19 mouse cellular contexts compared by ENCODE assay signal in the genomic region with DNA sequence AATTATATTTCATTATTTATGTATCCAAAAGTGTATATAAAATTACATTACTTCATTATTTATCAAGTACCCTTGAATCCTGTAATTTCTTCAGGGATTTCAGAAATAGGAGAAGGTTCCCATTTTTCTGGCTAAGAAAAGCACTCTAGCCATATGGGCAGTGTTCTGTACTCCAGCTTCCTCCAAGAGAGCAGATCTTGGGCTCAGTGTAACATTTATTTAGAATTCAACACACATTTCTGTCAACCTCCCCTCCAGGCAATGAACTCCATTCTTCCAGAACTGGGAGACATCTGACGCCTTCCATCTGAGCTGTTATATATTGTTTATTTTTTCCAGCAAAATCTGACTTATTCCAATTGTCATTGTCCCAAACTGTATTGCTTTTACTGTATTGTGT. TPM values are rescaled to one million over a fixed set of nuclear protein-coding genes. Genes with fewer than 3 reads are reported as not detected.
"Had no signal": no experiment of that assay in that cellular context is flagged by ENCODE, and none has a peak within 500 bp of the region (broad histone marks: within the 10 kb centered on the region; RNA-seq: fewer than 3 reads in every experiment).

No protein-coding gene starts in this region.

- H3K4me1 ChIP-seq: kidney, embryonic 15.5 days; liver, embryonic 13.5 days; midbrain, embryonic 12.5 days; midbrain, embryonic 15.5 days; neural tube, embryonic 12.5 days; neural tube, embryonic 15.5 days; stomach, embryonic 15.5 days had no signal

- H3K36me3 ChIP-seq: kidney, embryonic 15.5 days; liver, embryonic 13.5 days; midbrain, embryonic 12.5 days; midbrain, embryonic 15.5 days; neural tube, embryonic 12.5 days; neural tube, embryonic 15.5 days; stomach, embryonic 15.5 days had no signal

- H3K27ac ChIP-seq: kidney, embryonic 15.5 days; liver, embryonic 13.5 days; macrophage; midbrain, embryonic 12.5 days; midbrain, embryonic 15.5 days; neural tube, embryonic 12.5 days; neural tube, embryonic 15.5 days; stomach, embryonic 15.5 days had no signal

- H3K4me2 ChIP-seq: kidney, embryonic 15.5 days; liver, embryonic 13.5 days; midbrain, embryonic 12.5 days; midbrain, embryonic 15.5 days; neural tube, embryonic 12.5 days; neural tube, embryonic 15.5 days; stomach, embryonic 15.5 days had no signal

- H3K9me3 ChIP-seq: kidney, embryonic 15.5 days; liver, embryonic 13.5 days; midbrain, embryonic 12.5 days; midbrain, embryonic 15.5 days; neural tube, embryonic 15.5 days; stomach, embryonic 15.5 days had no signal

- DNase-seq: kidney, adult 8-10 months; kidney, postnatal 10 days; kidney, postnatal 36 days; liver, embryonic 13.5 days; lung, adult 2 months; lung, postnatal 14 days; right cerebral cortex, adult 18-20 months; right cerebral cortex, postnatal 14 days; spleen, adult 18-20 months; thymus, adult 18-20 months; thymus, postnatal 36 days had no signal

- ATAC-seq: midbrain, embryonic 15.5 days had no signal

- H3K4me3 ChIP-seq: kidney, embryonic 15.5 days; liver, embryonic 13.5 days; midbrain, embryonic 12.5 days; midbrain, embryonic 15.5 days; neural tube, embryonic 12.5 days; neural tube, embryonic 15.5 days; stomach, embryonic 15.5 days had no signal

- H3K27me3 ChIP-seq: kidney, embryonic 15.5 days; liver, embryonic 13.5 days; midbrain, embryonic 12.5 days; midbrain, embryonic 15.5 days; neural tube, embryonic 12.5 days; neural tube, embryonic 15.5 days; stomach, embryonic 15.5 days had no signal

- H3K9ac ChIP-seq: kidney, embryonic 15.5 days; liver, embryonic 13.5 days; midbrain, embryonic 12.5 days; midbrain, embryonic 15.5 days; neural tube, embryonic 12.5 days; neural tube, embryonic 15.5 days; stomach, embryonic 15.5 days had no signal

RNA-seq across cellular contexts. Expression of a gene that starts 20.1 kb away (rescaled TPM):
- polyA plus RNA-seq: liver, adult 2 months; macrophage had no signal
